Mouse (Mus musculus): ENCODE measurements at regions not wholly inside any gene's neighbourhood (a gene's known extent, or its start where the extent isn't known, plus 50 kb on each side); places are given as distances from the start of the nearest gene placed in this dataset.
"Not testable (repeated sequence)": the region's sequence is repeated elsewhere in the genome, so short reads cannot be mapped to it uniquely, and the experiment has no call there.

DNA sequence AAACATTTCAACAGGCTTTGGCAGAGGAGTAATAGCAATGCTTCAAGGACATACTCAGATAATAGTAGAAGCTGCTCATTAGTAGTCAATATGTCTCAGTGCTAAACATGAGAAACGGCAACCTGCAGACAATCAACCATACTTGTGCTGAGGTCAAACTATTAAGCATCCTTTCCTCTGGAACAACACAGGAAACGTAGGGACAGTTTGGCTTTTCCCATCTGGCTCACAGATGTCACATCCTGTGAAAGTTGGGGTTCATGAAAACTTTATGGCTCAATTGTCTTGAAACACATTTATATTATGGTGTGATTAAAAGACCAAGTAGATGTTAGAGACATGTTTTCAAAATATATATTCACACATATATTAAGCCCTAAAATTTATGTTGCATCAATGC, 120.4 kb downstream of the Pcdh18 start:
- no peak for TF ChIP-seq CTCF (IDR thresholded peaks at IDR 0.05)
- DNase-seq: no peak
- intact Hi-C loops (cut with DNase I): no loop called here
- H3K27ac ChIP-seq: no peak overlapping the region
- H3K4me3 ChIP-seq: no peak overlapping the region

DNA sequence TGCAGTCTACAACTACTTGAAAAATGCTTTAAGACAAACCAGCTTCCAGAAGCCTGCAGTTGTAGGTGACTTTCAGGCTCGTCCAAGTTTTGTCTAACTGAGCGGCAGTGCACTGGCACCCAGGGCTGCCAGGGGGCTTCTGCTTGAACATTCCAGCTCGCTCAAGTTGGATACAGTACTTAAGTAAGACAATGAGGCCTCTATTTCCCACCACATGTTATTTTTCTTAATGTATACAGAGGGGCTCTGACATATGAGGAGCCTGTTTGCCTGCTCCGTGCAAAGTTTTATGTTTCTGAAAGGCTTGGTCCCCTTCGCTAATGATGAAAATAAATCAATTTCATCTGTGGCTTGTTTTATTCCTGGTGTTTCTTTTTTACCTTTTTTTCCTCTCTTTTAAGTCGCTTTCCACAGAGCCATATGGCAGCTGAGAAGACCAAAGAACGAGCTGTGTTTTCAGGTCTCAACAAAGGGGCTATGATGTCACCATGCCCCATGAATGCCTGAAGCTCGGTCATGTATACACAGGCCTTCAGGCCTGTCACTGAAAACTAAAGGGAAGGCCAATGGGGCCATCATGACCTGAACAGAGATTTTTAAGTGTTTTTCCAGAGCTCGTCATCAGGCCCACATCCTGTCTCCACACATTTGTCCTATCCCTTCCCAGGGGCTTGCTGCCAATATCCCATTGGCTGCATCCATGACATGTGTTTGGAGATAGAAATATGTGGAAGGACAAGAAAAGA, 164.2 kb downstream of the Pcdh18 start:
- no peak for DNase-seq
- Histone ChIP-seq H3K27ac (no peak overlapping the region), H3K4me3 (no peak overlapping the region)
- TF ChIP-seq CTCF (IDR thresholded peaks at IDR 0.05): no peak
- intact Hi-C loops (cut with DNase I): no loop called here

GRCm38 (mm10) chr3:49590234-49590633, 166.9 kb downstream of the Pcdh18 start:
- DNase-seq: no peak
- H3K4me3 ChIP-seq: no peak overlapping the region
- no peak for TF ChIP-seq CTCF (IDR thresholded peaks at IDR 0.05)
- intact Hi-C loops (cut with DNase I): no loop called here
- no peak overlapping the region for H3K27ac ChIP-seq

GRCm38 (mm10) chr3:49586531-49587168, 170.5 kb downstream of the Pcdh18 start:
- intact Hi-C loops (cut with DNase I): no loop called here
- no peak overlapping the region for H3K4me3 ChIP-seq

GRCm38 (mm10) chr3:49585962-49586361, 171.2 kb downstream of the Pcdh18 start:
- H3K4me3 ChIP-seq; DNase-seq; H3K27ac ChIP-seq; intact Hi-C loops (cut with DNase I): not testable (repeated sequence)

More at GRCm38 (mm10) chr3:49586531-49587168, 170.5 kb downstream of the Pcdh18 start:
- H3K27ac ChIP-seq: no peak overlapping the region
- no peak for TF ChIP-seq CTCF (IDR thresholded peaks at IDR 0.05)
- no peak for DNase-seq

- Histone ChIP-seq H3K4me3 (no peak overlapping the region), H3K27ac (0 out of 2 replicates have a peak overlapping the region, but pooled peaks have one; percentile 4)
- no peak for TF ChIP-seq CTCF (IDR thresholded peaks at IDR 0.05)
- DNase-seq: no peak
- intact Hi-C loops (cut with DNase I): no loop called here
These were observed 190.1 kb downstream of the Pcdh18 start for GRCm38 (mm10) chr3:49566769-49567729.

GRCm38 (mm10) chr3:49527642-49528041, 229.5 kb downstream of the Pcdh18 start:
- TF ChIP-seq CTCF (IDR thresholded peaks at IDR 0.05): no peak
- intact Hi-C loops (cut with DNase I): no loop called here
- no peak for DNase-seq
- H3K4me3 ChIP-seq: no peak overlapping the region
- H3K27ac ChIP-seq: no peak overlapping the region

DNA sequence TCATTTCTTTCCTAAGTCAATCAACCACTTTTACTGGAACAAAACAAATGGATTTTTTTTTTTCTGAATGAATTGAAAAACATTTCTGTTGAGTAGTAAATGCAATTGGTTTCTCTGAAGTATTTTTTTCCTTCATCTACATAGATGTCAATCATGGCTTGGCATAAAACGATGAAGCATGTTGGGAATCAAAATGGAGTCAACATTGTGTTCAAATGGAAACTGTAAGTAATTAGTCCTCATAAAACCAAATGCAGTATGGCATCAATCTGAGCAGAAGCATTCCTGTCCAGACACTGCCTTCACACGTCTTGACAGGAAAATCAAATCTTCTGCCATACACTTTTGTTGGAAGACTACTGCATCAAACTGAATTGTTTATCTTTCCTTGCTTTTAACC, 237.0 kb downstream of the Pcdh18 start:
- Histone ChIP-seq H3K4me3 (no peak overlapping the region), H3K27ac (no peak overlapping the region)
- DNase-seq: no peak
- intact Hi-C loops (cut with DNase I): no loop called here
- TF ChIP-seq CTCF (IDR thresholded peaks at IDR 0.05): no peak

- peak; percentile 14 for DNase-seq
- TF ChIP-seq CTCF (IDR thresholded peaks at IDR 0.05): no peak
- H3K27ac ChIP-seq: peak overlapping the region; percentile 29; the same call in 1 of the 2 replicates
- H3K4me3 ChIP-seq: no peak overlapping the region
- intact Hi-C loops (cut with DNase I): no loop called here
These were observed 252.5 kb downstream of the Pcdh18 start for GRCm38 (mm10) chr3:49504581-49504980.

- no peak for TF ChIP-seq CTCF (IDR thresholded peaks at IDR 0.05)
- no peak for DNase-seq
- no peak overlapping the region for H3K27ac ChIP-seq
- intact Hi-C loops (cut with DNase I): no loop called here
- no peak overlapping the region for H3K4me3 ChIP-seq
These were observed 254.8 kb downstream of the Pcdh18 start for GRCm38 (mm10) chr3:49502351-49502750.

- Histone ChIP-seq H3K4me3 (peak overlapping the region; percentile 23), H3K27ac (peak overlapping the region; percentile 77)
- no peak for TF ChIP-seq CTCF (IDR thresholded peaks at IDR 0.05)
- peak; percentile 24 for DNase-seq
- intact Hi-C loops (cut with DNase I): no loop called here
These were observed 272.0 kb downstream of the Pcdh18 start for GRCm38 (mm10) chr3:49485105-49485504.
